Mouse (Mus musculus) midbrain, embryonic 15.5 days (tissue): ENCODE measurements around the gene Mkrn1. TPM values are rescaled to one million over a fixed set of nuclear protein-coding genes. Genes with fewer than 3 reads are reported as not detected.
A peak's percentile ranks its signal among the peaks of the same experiment; 100 is the strongest.

Experiments used
- ATAC-seq: fragments of 200-750 bp; cut with Nextera tagmentation; replicated peaks from 2 replicates; pipeline ENCODE4 v1.8.0; 2017; ENCODE audit warnings: moderate TSS enrichment
- H3K27ac ChIP-seq: fragments of 300-500 bp; sonication (generic); 2 replicates; pipeline ENCODE4 v1.5.1; 2015; ENCODE audit warnings: mild to moderate bottlenecking, inconsistent platforms
- H3K27me3 ChIP-seq: fragments of 300-500 bp; sonication (generic); replicated peaks from 2 replicates; pipeline ENCODE4 v1.6.1; 2015; ENCODE audit warnings: inconsistent platforms
- H3K36me3 ChIP-seq: fragments of 300-500 bp; sonication (generic); replicated peaks from 2 replicates; pipeline ENCODE4 v1.6.1; 2015; ENCODE audit warnings: inconsistent platforms
- H3K4me1 ChIP-seq: fragments of 300-500 bp; sonication (generic); 2 replicates; pipeline ENCODE4 v1.6.1; 2015; ENCODE audit warnings: inconsistent platforms
- H3K4me2 ChIP-seq: fragments of 300-500 bp; sonication (generic); 2 replicates; pipeline ENCODE4 v1.6.1; 2015; ENCODE audit warnings: inconsistent platforms, mild to moderate bottlenecking, moderate library complexity
- H3K4me3 ChIP-seq: fragments of 300-500 bp; sonication (generic); 2 replicates; pipeline ENCODE4 v1.5.1; 2015; ENCODE audit warnings: mild to moderate bottlenecking, inconsistent platforms
- H3K9ac ChIP-seq: fragments of 300-500 bp; sonication (generic); 2 replicates; pipeline ENCODE4 v1.6.1; 2015; ENCODE audit warnings: mild to moderate bottlenecking, inconsistent platforms
- H3K9me3 ChIP-seq: fragments of 300-500 bp; sonication (generic); 2 replicates; pipeline ENCODE4 v1.6.1; 2016; ENCODE audit warnings: inconsistent platforms
- WGBS: fragments of 180-500 bp; shearing (Covaris S2); methylation state at CpG from one replicate; pipeline ENCODE4 v1.1.7; 2015; ENCODE audit warnings: mixed read lengths; 5-methylcytosine and 5-hydroxymethylcytosine counted together
- polyA plus RNA-seq: library from polyadenylated mRNA; unstranded; fragments of >200 nt; fragmentation: Nextera tagmentation; extraction: Ambion mirVana; gene quantifications from 2 replicates; pipeline ENCODE4 v1.2.1, GENCODE M21; 2015

The Mkrn1 gene
- 269 TPM in 2 replicates for polyA plus RNA-seq

DNA sequence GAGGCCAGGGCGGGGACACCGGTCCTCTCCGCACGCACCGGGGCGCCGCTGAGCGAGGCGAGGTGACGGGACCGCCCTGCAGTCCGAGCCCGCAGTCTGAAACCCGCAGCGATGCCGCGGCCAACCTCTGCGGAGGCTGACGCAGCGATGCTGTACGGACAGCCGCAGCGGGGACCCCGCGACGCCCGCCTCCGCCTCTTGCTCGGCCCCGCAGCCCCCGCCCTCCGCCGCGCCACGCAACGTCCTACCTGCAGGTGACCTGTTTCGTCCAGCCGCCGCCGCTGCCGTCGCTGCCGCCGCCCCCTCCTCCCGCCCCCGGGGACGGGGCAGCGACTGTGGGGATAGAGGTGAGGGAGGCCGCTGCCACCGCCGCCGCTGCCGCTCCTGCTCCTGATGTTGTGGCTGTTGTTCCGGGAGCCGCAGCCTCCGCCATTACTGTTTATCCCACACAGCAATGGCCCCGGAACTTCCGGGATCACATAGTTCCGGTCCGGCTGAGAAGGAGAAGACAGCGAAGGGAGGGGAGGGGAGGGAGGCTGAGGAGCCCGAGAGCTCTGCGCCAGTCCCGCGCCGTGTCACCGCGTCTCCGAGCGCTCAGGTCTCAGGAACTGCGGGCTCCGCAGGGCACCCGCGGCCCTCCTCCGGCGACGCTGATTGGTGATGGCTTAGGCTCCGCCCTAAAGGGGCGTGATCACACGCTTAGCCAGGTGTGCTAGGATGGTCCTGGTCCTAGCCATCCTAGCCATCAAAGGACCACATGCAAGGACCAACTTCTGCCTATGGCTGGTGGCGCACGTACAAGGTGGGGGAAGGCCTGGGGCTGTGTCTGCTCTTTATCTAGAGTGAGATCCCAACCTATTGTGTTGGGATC lies at the start of gene Mkrn1:
TSS of gene Mkrn1 (minus strand) at position 612 of the 871 bp plus-strand sequence.
- Histone ChIP-seq H3K4me3 (peak within 1 kb of the TSS; percentile 70), H3K36me3 (no peaks in the 10 kb centered on the region), H3K27ac (peak within 1 kb of the TSS; percentile 94), H3K9me3 (no peaks in the 10 kb centered on the region), H3K4me2 (peak within 1 kb of the TSS; percentile 66), H3K9ac (peak within 1 kb of the TSS; percentile 90), H3K4me1 (peaks cover 18% of the 10 kb centered on the region), H3K27me3 (no peaks in the 10 kb centered on the region)
- under 1% methylated on average over 58 of the region's 82 CpGs for WGBS
- peak; percentile 97 for ATAC-seq

DNA sequence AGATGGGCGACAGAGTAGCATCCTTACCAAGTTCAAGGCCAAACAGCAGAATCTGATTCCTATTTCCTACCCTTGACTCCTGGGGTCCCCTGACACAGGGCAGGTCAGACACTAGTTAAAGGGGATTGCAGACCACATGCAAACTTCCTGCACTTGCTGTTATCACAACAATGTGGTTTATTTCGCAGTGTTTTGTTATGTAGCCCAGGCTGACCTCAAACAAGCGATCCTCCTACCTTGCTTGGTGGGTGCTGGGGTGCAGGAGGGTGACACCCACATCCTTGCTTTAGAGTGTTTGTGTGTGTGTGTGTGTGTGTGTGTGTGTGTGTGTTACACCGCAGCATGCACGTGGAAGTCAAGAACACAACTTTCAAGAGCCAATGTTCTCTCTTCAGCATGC lies 49.2 kb upstream of the Mkrn1 start:
- H3K4me1 ChIP-seq: no peaks in the 10 kb centered on the region
- no peak overlapping the region for H3K27ac ChIP-seq
- WGBS: 91% methylated on average over 5 of the region's 5 CpGs
- H3K9ac ChIP-seq: no peak overlapping the region
- no peak for ATAC-seq
- no peak overlapping the region for H3K4me3 ChIP-seq
- no peak overlapping the region for H3K4me2 ChIP-seq
- H3K36me3 ChIP-seq: peaks cover 17% of the 10 kb centered on the region
- H3K9me3 ChIP-seq: no peaks in the 10 kb centered on the region
- no peaks in the 10 kb centered on the region for H3K27me3 ChIP-seq

DNA sequence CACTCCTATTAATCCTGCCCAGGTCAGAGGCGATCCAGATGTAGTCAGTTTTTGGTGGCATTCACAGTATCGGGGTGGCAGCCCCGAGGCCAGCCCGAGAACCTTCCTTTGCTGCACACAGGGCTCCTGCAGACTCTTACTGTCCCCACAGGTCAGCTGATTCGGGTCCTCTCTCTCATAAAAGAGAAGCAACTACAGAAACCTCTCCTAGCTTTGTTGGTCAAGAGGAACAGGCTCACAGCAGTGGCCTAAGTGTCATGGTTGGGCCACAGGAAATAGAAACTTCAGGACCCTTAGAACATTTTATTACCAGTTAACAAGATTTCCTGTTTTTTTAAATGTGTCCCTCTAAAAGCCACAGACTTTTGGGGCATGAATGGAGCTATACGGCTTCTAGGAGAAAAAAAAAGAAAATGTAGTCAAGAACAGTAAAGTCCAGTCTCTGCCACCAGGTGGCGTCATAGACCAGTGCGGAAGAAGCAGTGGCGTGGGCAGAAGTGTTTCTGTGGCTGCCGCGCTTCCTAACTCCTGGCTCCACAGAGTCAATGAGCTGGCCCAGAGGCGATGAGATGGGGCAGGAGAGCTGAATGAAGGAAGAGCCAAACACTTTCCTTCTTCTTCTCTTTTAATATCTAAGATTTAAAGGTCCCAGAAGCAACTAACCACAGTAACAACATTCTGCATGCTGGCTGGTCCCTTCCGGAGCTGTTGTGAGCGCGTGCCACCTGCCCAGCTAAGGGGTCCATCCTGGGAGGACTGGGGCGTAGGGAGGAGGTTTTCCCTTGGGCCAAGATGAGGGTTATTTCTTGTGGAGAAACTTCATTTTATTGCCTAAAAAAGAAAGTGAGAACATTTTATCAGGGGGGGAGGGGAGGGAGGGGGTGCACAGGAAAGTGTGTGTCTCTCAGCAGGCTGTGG lies 42.6 kb upstream of the Mkrn1 start:
- Histone ChIP-seq H3K9me3 (no peaks in the 10 kb centered on the region), H3K4me1 (0 out of 2 replicates have a peak, but pooled peaks cover 2% of the 10 kb centered on the region), H3K4me3 (no peak overlapping the region), H3K27ac (no peak overlapping the region), H3K36me3 (peaks cover 4% of the 10 kb centered on the region; the same call in 1 of the 2 replicates), H3K27me3 (no peaks in the 10 kb centered on the region), H3K4me2 (no peak overlapping the region), H3K9ac (no peak overlapping the region)
- WGBS: 51% methylated on average over 16 of the region's 16 CpGs
- ATAC-seq: peak; percentile 86

DNA sequence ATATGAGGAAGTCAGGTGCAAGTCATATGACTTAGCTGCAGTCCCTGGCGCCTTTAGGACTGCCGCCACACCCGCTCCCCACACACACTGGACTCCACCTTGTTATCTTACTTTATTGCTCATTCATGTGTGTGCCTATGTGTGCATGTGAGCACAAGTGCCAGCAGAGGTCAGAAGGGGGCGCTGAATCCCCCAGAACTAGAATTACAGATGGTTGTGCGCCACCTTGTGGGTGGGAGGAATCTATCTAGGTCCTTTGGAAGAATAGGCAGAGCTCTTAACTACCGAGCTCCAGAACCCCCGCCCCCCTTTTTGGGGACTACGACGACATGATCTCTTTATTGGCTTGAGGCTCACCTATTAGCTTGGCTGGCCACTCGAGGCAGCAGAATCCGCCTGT lies 39.8 kb upstream of the Mkrn1 start:
- Histone ChIP-seq H3K4me1 (0 out of 2 replicates have a peak, but pooled peaks cover 2% of the 10 kb centered on the region), H3K9me3 (no peaks in the 10 kb centered on the region), H3K9ac (no peak overlapping the region), H3K36me3 (peaks cover 4% of the 10 kb centered on the region; the same call in 1 of the 2 replicates), H3K27ac (no peak overlapping the region), H3K4me3 (no peak overlapping the region), H3K4me2 (no peak overlapping the region), H3K27me3 (no peaks in the 10 kb centered on the region)
- no peak for ATAC-seq
- 96% methylated on average over 11 of the region's 11 CpGs for WGBS

DNA sequence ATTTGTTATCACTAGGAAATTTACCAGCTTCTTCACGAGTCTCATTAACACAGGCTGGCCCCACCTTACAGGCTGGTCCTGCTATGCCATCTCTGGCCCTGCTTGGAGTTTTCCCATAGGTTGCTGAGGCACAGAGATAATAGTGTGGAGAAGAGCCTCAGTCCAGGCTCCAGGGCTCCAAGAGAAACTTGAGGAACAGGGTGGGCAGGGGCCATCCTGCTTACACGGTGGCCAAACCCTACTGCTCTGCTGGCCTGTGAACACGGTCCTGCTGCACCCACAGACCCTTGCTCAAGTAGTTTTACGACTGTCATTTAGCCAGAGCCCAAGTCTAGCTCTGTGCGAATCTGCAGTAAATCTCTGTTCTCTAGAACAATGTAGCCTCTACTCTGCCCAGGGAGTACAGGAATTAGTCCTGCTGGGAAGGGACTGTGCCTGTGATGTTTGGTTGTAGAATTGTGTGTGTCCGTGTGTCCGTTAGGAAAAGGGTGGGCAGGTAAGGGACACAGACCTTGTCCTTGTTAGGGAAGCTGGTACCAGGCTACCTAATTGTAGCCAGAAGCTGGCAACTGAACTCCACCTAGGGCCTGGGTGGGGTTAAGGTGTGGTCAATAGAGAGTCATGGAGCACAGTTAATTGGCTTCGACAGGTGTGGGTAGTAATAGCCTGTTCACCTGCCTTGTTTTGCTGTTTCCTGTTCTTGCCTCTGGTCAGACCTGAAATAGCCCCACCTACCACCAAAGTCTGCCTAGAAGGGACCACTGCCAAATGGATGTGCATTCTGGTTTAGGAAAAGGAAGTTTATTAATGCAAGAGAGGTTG lies 35.3 kb upstream of the Mkrn1 start:
- H3K27ac ChIP-seq: no peak overlapping the region
- no peak overlapping the region for H3K4me2 ChIP-seq
- no peaks in the 10 kb centered on the region for H3K27me3 ChIP-seq
- peaks cover 4% of the 10 kb centered on the region; the same call in 1 of the 2 replicates for H3K36me3 ChIP-seq
- H3K4me1 ChIP-seq: no peaks in the 10 kb centered on the region
- 76% methylated on average over 8 of the region's 8 CpGs for WGBS
- no peaks in the 10 kb centered on the region for H3K9me3 ChIP-seq
- no peak overlapping the region for H3K4me3 ChIP-seq
- ATAC-seq: no peak
- no peak overlapping the region for H3K9ac ChIP-seq

DNA sequence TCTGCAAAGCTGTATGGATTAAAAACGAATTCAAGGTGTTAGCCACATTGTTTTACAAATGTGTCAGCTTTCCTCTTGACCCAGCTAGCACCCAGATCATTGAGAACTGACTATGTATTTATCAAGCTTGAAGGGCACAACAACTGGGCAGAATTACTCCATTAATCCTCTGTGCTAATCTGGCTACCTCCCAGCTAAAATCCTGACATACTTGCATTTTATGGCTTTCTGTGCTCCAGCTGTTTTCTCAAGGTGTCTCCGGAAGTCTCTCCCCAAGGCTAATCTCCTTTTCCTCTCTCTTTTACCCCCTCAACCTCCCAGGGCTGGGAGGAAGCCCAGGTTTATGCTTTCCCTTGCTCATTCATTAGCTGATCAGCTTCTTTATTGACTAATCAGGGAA lies 34.4 kb upstream of the Mkrn1 start:
- Histone ChIP-seq H3K4me1 (no peaks in the 10 kb centered on the region), H3K9me3 (no peaks in the 10 kb centered on the region), H3K27me3 (no peaks in the 10 kb centered on the region), H3K36me3 (no peaks in the 10 kb centered on the region), H3K4me3 (no peak overlapping the region), H3K9ac (no peak overlapping the region), H3K4me2 (no peak overlapping the region), H3K27ac (no peak overlapping the region)
- WGBS: 43% methylated on average over 2 of the region's 2 CpGs
- no peak for ATAC-seq

DNA sequence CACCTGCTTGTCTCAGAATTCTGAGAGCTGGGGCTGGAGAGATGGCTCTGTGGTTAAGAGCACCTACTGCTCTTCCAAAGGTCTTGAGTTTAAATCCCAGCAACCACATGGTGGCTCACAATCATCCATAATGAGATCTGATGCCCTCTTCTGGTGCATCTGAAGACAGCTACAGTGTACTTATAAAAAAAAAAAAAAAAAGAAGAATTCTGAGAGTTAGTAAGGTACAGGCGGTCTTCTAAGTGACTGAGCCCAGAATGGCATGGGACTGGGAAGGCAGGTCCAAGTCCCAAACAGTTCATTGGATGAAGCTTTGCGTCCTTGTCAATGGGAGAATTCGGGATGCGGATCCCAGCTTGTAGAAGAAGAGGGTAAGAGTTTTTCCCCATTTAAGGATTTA lies 33.3 kb upstream of the Mkrn1 start:
- H3K4me2 ChIP-seq: no peak overlapping the region
- H3K27me3 ChIP-seq: no peaks in the 10 kb centered on the region
- ATAC-seq: no peak
- H3K9ac ChIP-seq: no peak overlapping the region
- H3K36me3 ChIP-seq: no peaks in the 10 kb centered on the region
- no peaks in the 10 kb centered on the region for H3K4me1 ChIP-seq
- no peaks in the 10 kb centered on the region for H3K9me3 ChIP-seq
- H3K4me3 ChIP-seq: no peak overlapping the region
- WGBS: 94% methylated on average over 4 of the region's 4 CpGs
- no peak overlapping the region for H3K27ac ChIP-seq

DNA sequence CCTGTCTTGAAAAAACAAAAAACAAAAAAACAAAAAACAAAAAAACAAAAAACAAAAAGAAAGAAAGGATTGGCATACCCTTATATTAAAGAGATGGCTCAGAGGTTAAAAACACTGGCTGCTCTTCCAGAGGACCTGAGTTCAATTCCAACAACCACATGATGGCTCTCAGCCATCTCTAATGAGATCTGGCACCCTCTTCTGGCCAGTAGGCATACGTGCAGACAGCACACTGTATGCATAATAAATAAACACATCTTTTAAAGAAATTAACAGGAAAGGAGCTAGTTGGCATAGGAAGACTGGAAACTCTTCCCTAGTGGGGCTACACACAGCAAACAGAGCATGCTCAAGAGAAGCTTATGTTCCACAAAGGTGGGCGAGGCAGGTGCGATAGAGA lies 30.8 kb upstream of the Mkrn1 start:
- ATAC-seq: no peak
- Histone ChIP-seq H3K4me2 (no peak overlapping the region), H3K4me1 (no peaks in the 10 kb centered on the region), H3K27me3 (no peaks in the 10 kb centered on the region), H3K36me3 (no peaks in the 10 kb centered on the region), H3K27ac (no peak overlapping the region), H3K4me3 (no peak overlapping the region), H3K9me3 (no peaks in the 10 kb centered on the region), H3K9ac (no peak overlapping the region)
- WGBS: 84% methylated on average over 3 of the region's 3 CpGs

DNA sequence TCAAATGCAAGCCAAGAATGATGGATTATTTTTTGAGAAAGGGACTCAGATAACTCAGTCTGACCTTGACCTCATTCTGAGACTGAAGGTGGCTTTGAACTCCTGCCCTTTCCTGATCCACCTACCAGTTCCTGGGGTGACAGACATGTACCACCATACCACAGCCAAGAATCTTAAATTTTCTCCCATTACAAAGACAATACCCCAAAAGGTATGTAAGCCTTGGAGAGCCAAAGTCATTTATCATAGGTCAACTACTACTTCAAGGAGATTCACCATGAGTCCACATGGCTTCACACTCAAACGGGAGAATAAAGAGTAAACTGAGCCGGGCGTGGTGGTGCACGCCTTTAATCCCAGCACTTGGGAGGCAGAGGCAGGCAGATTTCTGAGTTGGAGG lies 30.3 kb upstream of the Mkrn1 start:
- no peaks in the 10 kb centered on the region for H3K4me1 ChIP-seq
- no peak overlapping the region for H3K4me2 ChIP-seq
- H3K9ac ChIP-seq: no peak overlapping the region
- H3K36me3 ChIP-seq: no peaks in the 10 kb centered on the region
- H3K27me3 ChIP-seq: no peaks in the 10 kb centered on the region
- ATAC-seq: no peak
- no peaks in the 10 kb centered on the region for H3K9me3 ChIP-seq
- no peak overlapping the region for H3K27ac ChIP-seq
- H3K4me3 ChIP-seq: no peak overlapping the region
- 94% methylated on average over 4 of the region's 4 CpGs for WGBS

DNA sequence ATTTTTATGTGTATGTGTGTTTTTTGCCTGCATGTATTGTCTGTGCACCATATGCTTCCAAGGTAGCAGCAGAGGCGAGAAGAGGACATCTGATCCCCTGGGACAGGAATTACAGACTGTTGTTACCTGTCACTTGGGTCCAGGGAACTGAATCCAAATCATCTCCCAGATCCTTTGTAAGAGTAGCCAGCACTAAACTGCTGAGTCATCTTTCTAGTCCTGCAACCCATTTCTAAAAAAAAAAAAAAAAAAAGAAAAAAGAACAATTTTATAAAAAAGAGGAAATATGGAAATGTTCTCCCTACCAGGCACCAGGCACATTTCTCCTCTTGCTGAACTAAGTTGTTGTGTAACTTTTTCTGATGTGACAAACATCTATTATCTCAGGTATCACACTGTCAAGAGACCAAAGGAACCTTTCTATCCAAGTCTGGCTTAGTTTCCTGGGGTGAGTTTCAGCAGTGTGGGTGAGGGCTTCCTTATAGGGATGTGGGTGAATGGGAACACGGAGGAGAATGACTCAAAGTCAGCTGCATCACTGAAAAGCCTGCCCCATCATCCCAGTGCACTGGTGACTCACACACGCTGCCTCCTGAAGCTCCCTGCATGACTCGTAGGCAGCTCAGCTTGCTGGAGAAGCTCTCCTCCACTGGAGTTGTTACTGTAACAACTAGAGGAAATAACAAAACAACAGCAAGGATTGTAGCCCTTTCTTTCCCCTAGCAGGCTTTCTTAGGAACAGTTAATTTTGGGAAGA lies 27.3 kb upstream of the Mkrn1 start:
- Histone ChIP-seq H3K27ac (no peak overlapping the region), H3K9me3 (no peaks in the 10 kb centered on the region), H3K4me3 (no peak overlapping the region), H3K4me2 (no peak overlapping the region), H3K4me1 (no peaks in the 10 kb centered on the region), H3K27me3 (no peaks in the 10 kb centered on the region), H3K36me3 (no peaks in the 10 kb centered on the region), H3K9ac (no peak overlapping the region)
- 53% methylated on average over 4 of the region's 4 CpGs for WGBS
- ATAC-seq: no peak

DNA sequence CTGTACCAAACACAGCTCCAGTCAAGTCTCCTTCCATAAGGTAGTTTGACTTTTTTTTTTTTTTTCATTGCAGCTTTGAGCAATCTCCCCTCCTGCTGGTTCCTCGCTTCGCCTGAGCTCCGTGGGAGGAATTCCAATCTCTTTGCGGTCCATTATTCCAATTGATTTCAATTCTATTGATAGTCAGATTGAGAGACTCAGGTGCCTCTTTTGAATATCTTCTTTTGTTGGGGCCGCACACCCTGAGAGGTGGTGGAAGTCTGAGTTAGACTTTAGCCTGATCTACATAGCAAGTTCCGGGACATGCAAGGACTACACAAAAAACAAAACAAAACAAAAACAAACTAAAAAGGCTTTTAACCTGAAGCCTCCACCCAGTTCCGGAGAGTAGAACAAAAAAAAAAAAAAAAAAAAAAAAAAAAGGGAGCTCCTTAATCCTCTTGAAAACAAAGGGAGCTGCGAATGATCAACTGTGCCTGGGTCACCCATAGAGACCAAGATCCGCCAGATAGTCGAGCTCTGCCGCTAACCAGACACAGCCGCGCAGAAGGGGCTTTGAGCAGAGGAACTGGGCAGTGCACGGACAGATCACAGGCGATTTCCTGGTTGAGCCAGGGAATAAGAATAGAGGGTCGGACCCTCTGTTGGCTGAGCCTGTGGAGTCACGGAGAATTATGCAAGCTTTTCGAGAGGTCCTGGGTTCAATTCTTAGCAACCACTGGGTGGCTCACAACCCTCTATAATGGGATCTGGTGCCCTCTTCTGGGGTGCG lies 25.7 kb upstream of the Mkrn1 start:
- WGBS: 3% methylated on average over 19 of the region's 19 CpGs
- H3K9me3 ChIP-seq: no peaks in the 10 kb centered on the region
- H3K9ac ChIP-seq: no peak overlapping the region
- H3K4me1 ChIP-seq: no peaks in the 10 kb centered on the region
- no peak overlapping the region for H3K27ac ChIP-seq
- H3K4me3 ChIP-seq: 0 out of 2 replicates have a peak overlapping the region, but pooled peaks have one; percentile 2
- H3K4me2 ChIP-seq: peak overlapping the region; percentile 17
- no peaks in the 10 kb centered on the region for H3K36me3 ChIP-seq
- no peaks in the 10 kb centered on the region for H3K27me3 ChIP-seq
- no peak for ATAC-seq
